Mouse (Mus musculus) gonadal fat pad, adult 2 months (tissue): ENCODE measurements around the gene Tcf12. TPM values are rescaled to one million over a fixed set of nuclear protein-coding genes. Genes with fewer than 3 reads are reported as not detected.

Experiments
- DNase-seq: peaks from one replicate; pipeline ENCODE4 v3.0.0-alpha.2; 2012; ENCODE audit warnings: low read depth
- polyA plus RNA-seq: library from polyadenylated mRNA; depleted of rRNA; stranded (reverse); fragments of >200 nt; gene quantifications from 2 replicates; pipeline ENCODE4 v1.2.3, GENCODE M21; 2012

Gene Tcf12
- polyA plus RNA-seq, 1 experiment = 95.0 TPM

GRCm38 (mm10) chr9:71837366-71837765 is 274.3 kb downstream of the Tcf12 start:
- DNase-seq = peak; percentile 16

GRCm38 (mm10) chr9:71836366-71836765 is 275.3 kb downstream of the Tcf12 start:
- DNase-seq = no peak

- no peak for DNase-seq
Observed at GRCm38 (mm10) chr9:71835203-71835815, 276.4 kb downstream of the Tcf12 start.

- DNase-seq = no peak
Observed at GRCm38 (mm10) chr9:71834707-71835106, 277.0 kb downstream of the Tcf12 start.

GRCm38 (mm10) chr9:71831756-71832699 is 279.6 kb downstream of the Tcf12 start:
- no peak for DNase-seq

- DNase-seq = no peak
Observed at GRCm38 (mm10) chr9:71830994-71831393, 280.7 kb downstream of the Tcf12 start.

- no peak for DNase-seq
Observed at GRCm38 (mm10) chr9:71830365-71830764, 281.3 kb downstream of the Tcf12 start.

GRCm38 (mm10) chr9:71829753-71830152 is 281.9 kb downstream of the Tcf12 start:
- DNase-seq = no peak

- DNase-seq = no peak
Observed at GRCm38 (mm10) chr9:71829137-71829536, 282.5 kb downstream of the Tcf12 start.

GRCm38 (mm10) chr9:71827371-71827770 is 284.3 kb downstream of the Tcf12 start:
- no peak for DNase-seq

- no peak for DNase-seq
Observed at GRCm38 (mm10) chr9:71826040-71826525, 285.6 kb downstream of the Tcf12 start.

- DNase-seq = no peak
Observed at GRCm38 (mm10) chr9:71822003-71822402, 289.7 kb downstream of the Tcf12 start.

- no peak for DNase-seq
Observed at GRCm38 (mm10) chr9:71818453-71818852, 293.2 kb downstream of the Tcf12 start.

GRCm38 (mm10) chr9:71816121-71816520 is 295.6 kb downstream of the Tcf12 start:
- DNase-seq = no peak

- DNase-seq = no peak
Observed at GRCm38 (mm10) chr9:71813565-71813964, 298.1 kb downstream of the Tcf12 start.

GRCm38 (mm10) chr9:71812914-71813313 is 298.8 kb downstream of the Tcf12 start:
- DNase-seq = no peak

GRCm38 (mm10) chr9:71812402-71812801 is 299.3 kb downstream of the Tcf12 start:
- no peak for DNase-seq

GRCm38 (mm10) chr9:71811404-71811803 is 300.3 kb downstream of the Tcf12 start:
- no peak for DNase-seq

- DNase-seq = no peak
Observed at GRCm38 (mm10) chr9:71810723-71811122, 300.9 kb downstream of the Tcf12 start.

- no peak for DNase-seq
Observed at GRCm38 (mm10) chr9:71808640-71809254, 302.9 kb downstream of the Tcf12 start.

GRCm38 (mm10) chr9:71807801-71808200 is 303.9 kb downstream of the Tcf12 start:
- no peak for DNase-seq

GRCm38 (mm10) chr9:71806422-71806805 is 305.3 kb downstream of the Tcf12 start:
- DNase-seq = no peak
